Mouse (Mus musculus) MEL (cell line): Measurements from ENCODE around the gene Ap5z1. TPM values are rescaled to one million over a fixed set of nuclear protein-coding genes. Genes with fewer than 3 reads are reported as not detected.

Source experiments
- DNase-seq: peaks from one replicate; pipeline ENCODE4 v3.0.0; 2011; ENCODE audit warnings: low read depth, low spot score
- H3K27ac ChIP-seq: 2 replicates; pipeline ENCODE4 v1.5.1; 2012; ENCODE audit warnings: low read depth, mild to moderate bottlenecking, control low read depth, low read length, moderate library complexity; ENCODE audit not compliant: control insufficient read depth
- H3K27me3 ChIP-seq, 2 experiments: fragments of 150-350 bp in 1 of 2; sonication (generic) in 1 of 2; 2 replicates each; pipeline ENCODE4 v1.6.1; 2012; ENCODE audit warnings: low read length in 2 of 2, mild to moderate bottlenecking in 2 of 2, improper control_type of control experiment in 1 of 2, moderate library complexity in 1 of 2; ENCODE audit not compliant: insufficient read depth in 2 of 2, control insufficient read depth in 1 of 2
- H3K36me3 ChIP-seq, 2 experiments: 2 replicates each; pipeline ENCODE4 v1.6.1; 2012 to 2014; ENCODE audit warnings: low read length in 2 of 2, improper control_type of control experiment in 1 of 2, inconsistent platforms in 1 of 2, mild to moderate bottlenecking in 1 of 2; ENCODE audit not compliant: insufficient read depth in 2 of 2, control insufficient read depth in 1 of 2
- H3K4me1 ChIP-seq, 2 experiments: fragments of 150-350 bp in 1 of 2; sonication (generic) in 1 of 2; 2 replicates each; pipeline ENCODE4 v1.6.1; 2012; ENCODE audit warnings: low read length in 2 of 2, improper control_type of control experiment in 1 of 2, mild to moderate bottlenecking in 1 of 2; ENCODE audit not compliant: insufficient read depth in 2 of 2, control insufficient read depth in 1 of 2
- H3K4me3 ChIP-seq, 2 experiments: fragments of 150-350 bp in 1 of 2; sonication (generic) in 1 of 2; 2 replicates each; pipeline ENCODE4 v1.5.1; 2012; ENCODE audit warnings: low read depth in 2 of 2, low read length in 2 of 2, mild to moderate bottlenecking in 2 of 2, moderate library complexity in 2 of 2, control low read depth in 1 of 2, improper control_type of control experiment in 1 of 2; ENCODE audit not compliant: control insufficient read depth in 1 of 2, insufficient read depth in 1 of 2
- H3K79me2 ChIP-seq: 2 replicates; pipeline ENCODE4 v1.6.1; 2012; ENCODE audit warnings: mild to moderate bottlenecking, low read length, moderate library complexity; ENCODE audit not compliant: control insufficient read depth, poor library complexity, insufficient read depth
- H3K9ac ChIP-seq: 2 replicates; pipeline ENCODE4 v1.6.1; 2012; ENCODE audit warnings: low read depth, mild to moderate bottlenecking, control low read depth, low read length, moderate library complexity; ENCODE audit not compliant: control insufficient read depth, poor library complexity, severe bottlenecking
- H3K9me3 ChIP-seq: fragments of 150-350 bp; sonication (generic); replicated peaks from 2 replicates; pipeline ENCODE4 v1.6.1; 2012; ENCODE audit warnings: mild to moderate bottlenecking, low read length, improper control_type of control experiment, moderate library complexity; ENCODE audit not compliant: insufficient read depth
- CHD1 ChIP-seq: IDR thresholded peaks from 2 replicates; pipeline ENCODE4 v1.6.1; 2012; ENCODE audit warnings: low read depth, mild to moderate bottlenecking, inconsistent platforms, low read length, improper control_type of control experiment
- ELF1 ChIP-seq: IDR thresholded peaks from 2 replicates; pipeline ENCODE4 v1.6.1; 2014; ENCODE audit warnings: low read depth, mild to moderate bottlenecking, inconsistent platforms, low read length, improper control_type of control experiment, moderate library complexity
- GABPA ChIP-seq: IDR thresholded peaks from 2 replicates; pipeline ENCODE4 v1.6.1; 2012; ENCODE audit warnings: low read depth, mild to moderate bottlenecking, inconsistent platforms, low read length, improper control_type of control experiment, moderate library complexity
- HCFC1 ChIP-seq: IDR thresholded peaks from 2 replicates; pipeline ENCODE4 v1.6.1; 2012; ENCODE audit warnings: low read depth, mild to moderate bottlenecking, inconsistent platforms, low read length, improper control_type of control experiment, moderate library complexity
- JUND ChIP-seq: IDR thresholded peaks from 2 replicates; pipeline ENCODE4 v1.6.1; 2011; ENCODE audit warnings: low read depth, mild to moderate bottlenecking, improper control_type of control experiment, low read length
- KAT2A ChIP-seq: conservative IDR thresholded peaks from 2 replicates; pipeline ENCODE4 v1.6.1; 2012; ENCODE audit warnings: low read depth, low read length, improper control_type of control experiment, inconsistent platforms
- MAFK ChIP-seq: IDR thresholded peaks from 2 replicates; pipeline ENCODE4 v1.6.1; 2011; ENCODE audit warnings: low read depth, mild to moderate bottlenecking, low read length, improper control_type of control experiment, borderline replicate concordance
- MXI1 ChIP-seq: IDR thresholded peaks from 2 replicates; pipeline ENCODE4 v1.6.1; 2011; ENCODE audit warnings: mild to moderate bottlenecking, low read depth, low read length, improper control_type of control experiment
- MYC ChIP-seq: IDR thresholded peaks from 2 replicates; pipeline ENCODE4 v1.6.1; 2011; ENCODE audit warnings: low read depth, mild to moderate bottlenecking, low read length, improper control_type of control experiment, moderate library complexity
- NELFE ChIP-seq: IDR thresholded peaks from 2 replicates; pipeline ENCODE4 v1.6.1; 2011; ENCODE audit warnings: low read depth, low read length, improper control_type of control experiment
- POLR2AphosphoS2 ChIP-seq: IDR thresholded peaks from 2 replicates; pipeline ENCODE4 v1.6.1; 2011; ENCODE audit warnings: low read length, improper control_type of control experiment
- POLR2AphosphoS5 ChIP-seq: IDR thresholded peaks from 2 replicates; pipeline ENCODE4 v1.6.1; 2012; ENCODE audit warnings: low read depth, borderline replicate concordance, mild to moderate bottlenecking, inconsistent platforms, low read length, moderate library complexity, mixed read lengths
- RAD21 ChIP-seq: IDR thresholded peaks from 2 replicates; pipeline ENCODE4 v1.6.1; 2011; ENCODE audit warnings: mild to moderate bottlenecking, low read depth, low read length, improper control_type of control experiment
- RCOR1 ChIP-seq: IDR thresholded peaks from 2 replicates; pipeline ENCODE4 v1.6.1; 2012; ENCODE audit warnings: low read depth, mild to moderate bottlenecking, inconsistent platforms, low read length, improper control_type of control experiment
- TCF12 ChIP-seq: IDR thresholded peaks from 2 replicates; pipeline ENCODE4 v1.6.1; 2014; ENCODE audit warnings: low read depth, mild to moderate bottlenecking, inconsistent platforms, low read length, improper control_type of control experiment, moderate library complexity
- USF2 ChIP-seq, 2 experiments: IDR thresholded peaks; 2 replicates each; pipeline ENCODE4 v1.6.1; 2011 to 2012; ENCODE audit warnings: improper control_type of control experiment in 2 of 2, low read length in 2 of 2, borderline replicate concordance in 1 of 2, inconsistent platforms in 1 of 2, low read depth in 1 of 2, mild to moderate bottlenecking in 1 of 2; ENCODE audit not compliant: insufficient read depth in 1 of 2
- ZC3H11A ChIP-seq: IDR thresholded peaks from 2 replicates; pipeline ENCODE4 v1.6.1; 2012; ENCODE audit warnings: low read depth, mild to moderate bottlenecking, inconsistent platforms, low read length, improper control_type of control experiment
- polyA plus RNA-seq, 2 experiments: library from polyadenylated mRNA; stranded (reverse) in 1 of 2; unstranded in 1 of 2; fragments of >175 nt in 1 of 2; fragments of >200 nt in 1 of 2; gene quantifications; 2 replicates each; pipeline versions ENCODE4 v1.2.1 to v1.2.4; 2012; ENCODE audit warnings: low replicate concordance in 2 of 2, low read depth in 1 of 2; ENCODE audit not compliant: insufficient read length in 2 of 2, insufficient read depth in 1 of 2, missing spikeins in 1 of 2
- total RNA-seq: library from RNA; depleted of rRNA; stranded (reverse); fragments of 300-350 nt; gene quantifications from 2 replicates; pipeline ENCODE4 v1.2.3, GENCODE M21; 2012

The Ap5z1 gene
- total and polyA plus RNA-seq, 3 experiments: 4.4 to 13.5 TPM; not detected in 1

DNA sequence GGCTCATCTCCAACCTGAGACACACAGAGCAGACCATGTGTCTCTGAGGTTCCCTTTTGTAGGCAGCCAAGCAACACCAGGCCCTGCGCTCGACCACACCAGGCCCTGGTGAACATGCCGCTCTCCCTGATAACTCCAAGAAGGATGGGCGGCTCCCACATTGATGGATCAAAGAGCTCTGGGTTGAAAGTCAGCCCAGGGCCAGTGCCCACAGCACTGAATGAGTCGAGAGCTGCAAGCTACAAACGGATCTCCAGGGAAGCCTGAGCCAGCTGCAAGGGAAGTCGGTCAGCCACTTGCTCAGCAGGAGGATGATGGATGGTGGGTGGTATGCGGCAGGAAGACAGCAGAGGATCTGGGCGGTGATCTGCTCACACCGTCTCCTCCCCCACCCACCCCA is 6.4 kb upstream of the Ap5z1 start:
- H3K27ac ChIP-seq: no peak overlapping the region
- no peaks in the 10 kb centered on the region; a peak in 1 of 4 replicates for H3K36me3 ChIP-seq

DNA sequence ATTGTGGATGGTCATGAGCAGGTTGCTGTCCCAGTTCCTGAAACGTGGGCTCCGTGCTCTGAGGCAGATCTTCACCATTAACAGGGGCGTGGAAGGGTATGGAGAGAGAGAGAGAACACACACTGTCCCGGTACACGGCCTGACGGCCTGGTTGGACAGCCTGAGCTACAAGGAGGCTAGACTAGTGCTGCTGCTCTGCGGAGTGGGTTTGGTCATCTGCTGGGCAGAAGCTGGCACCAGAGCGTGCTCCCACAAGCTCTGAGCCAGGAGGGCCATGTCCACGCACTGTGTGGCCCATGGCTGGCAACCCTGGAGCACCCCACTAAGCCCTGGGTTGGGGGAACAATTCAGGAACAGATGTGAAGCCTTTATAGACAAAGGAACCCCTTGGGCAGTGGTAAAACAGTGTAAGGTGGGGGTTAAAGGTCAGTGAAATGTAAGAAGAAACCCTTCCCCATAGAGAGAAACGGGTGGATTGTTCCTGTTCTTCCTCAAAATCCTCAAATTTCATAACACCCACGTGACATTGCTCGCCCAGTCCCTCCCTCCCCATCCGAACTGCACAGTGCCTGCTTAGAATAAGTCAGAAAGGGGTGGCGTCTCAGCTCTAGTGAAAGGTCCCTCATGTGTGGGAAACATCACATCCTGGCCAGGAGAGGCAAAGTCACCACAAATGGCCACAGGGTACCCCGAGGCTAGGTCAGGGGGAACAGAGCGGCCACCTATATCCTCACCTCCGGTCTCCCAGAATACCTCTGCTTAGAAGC is 4.8 kb upstream of the Ap5z1 start:
- H3K4me1 ChIP-seq: no peaks in the 10 kb centered on the region
- no peaks in the 10 kb centered on the region for H3K36me3 ChIP-seq
- no peaks in the 10 kb centered on the region for H3K9me3 ChIP-seq
- no peak for DNase-seq
- H3K27me3 ChIP-seq: no peaks in the 10 kb centered on the region
- H3K79me2 ChIP-seq: no peaks in the 10 kb centered on the region
- no peak for TF ChIP-seq ELF1
- TF ChIP-seq RCOR1: no peak
- TF ChIP-seq NELFE: no peak
- TF ChIP-seq JUND: no peak
- no peak for TF ChIP-seq MYC
- TF ChIP-seq USF2 (IDR thresholded peaks at IDR 0.05; ENCODE audit: borderline replicate concordance in 1 of 2, insufficient read depth in 1 of 2, low read depth in 1 of 2, low read length in 2 of 2): no peak
- TF ChIP-seq POLR2AphosphoS2: no peak
- TF ChIP-seq MXI1: no peak
- no peak for TF ChIP-seq POLR2AphosphoS5
- TF ChIP-seq ZC3H11A: no peak
- TF ChIP-seq KAT2A: no peak
- no peak for TF ChIP-seq GABPA
- no peak for TF ChIP-seq CHD1
- no peak for TF ChIP-seq RAD21
- no peak for TF ChIP-seq HCFC1
- H3K9ac ChIP-seq: no peak overlapping the region
- no peak overlapping the region for H3K4me3 ChIP-seq
- no peak overlapping the region for H3K27ac ChIP-seq

More for the DNA sequence above, 6.4 kb upstream of the Ap5z1 start:
- Histone ChIP-seq H3K4me3 (no peak overlapping the region), H3K9me3 (no peaks in the 10 kb centered on the region), H3K4me1 (no peaks in the 10 kb centered on the region), H3K79me2 (no peaks in the 10 kb centered on the region), H3K27me3 (no peaks in the 10 kb centered on the region)
- no peak for DNase-seq
- no peak for TF ChIP-seq MAFK
- TF ChIP-seq RCOR1: no peak
- TF ChIP-seq HCFC1: no peak
- no peak for TF ChIP-seq TCF12
- no peak for TF ChIP-seq POLR2AphosphoS2
- TF ChIP-seq, all 39 proteins: peak for 0
- no peak overlapping the region for H3K9ac ChIP-seq
